Mouse (Mus musculus): ENCODE measurements around the gene Gphn.

DNA sequence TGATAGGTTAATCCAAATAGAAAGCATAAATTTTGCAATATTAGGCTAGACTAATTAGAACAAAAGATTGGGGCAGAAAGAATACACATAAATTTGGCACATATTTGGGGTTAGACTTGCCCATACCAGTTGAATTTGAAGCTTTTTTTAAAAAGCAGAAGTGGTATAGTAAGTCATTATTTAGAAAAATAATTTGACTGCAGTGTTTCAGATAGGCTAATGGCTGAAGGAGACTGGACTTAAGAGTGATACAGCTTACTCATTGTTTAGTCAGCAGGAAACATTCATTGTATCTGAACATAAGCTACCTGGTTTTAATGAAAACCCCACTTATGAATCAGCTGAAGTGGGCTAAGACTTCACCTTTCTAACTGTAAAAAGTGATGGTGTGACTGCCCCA lies 415.0 kb downstream of the Gphn start:
- TF ChIP-seq CTCF (IDR thresholded peaks at IDR 0.05; ENCODE audit: low read depth, low read length) (no peak), POLR2A (IDR thresholded peaks at IDR 0.05; ENCODE audit: extremely low read depth, insufficient read depth, low read length) (no peak)

Measured in liver, adult 2 months (tissue).